Mouse (Mus musculus) bone marrow, adult 2 months (tissue): Measurements from ENCODE around the gene Glrx5.

Experiments used
- CTCF ChIP-seq: fragments of 200-500 bp; IDR thresholded peaks from 2 replicates; pipeline ENCODE4 v1.5.1; 2011; ENCODE audit warnings: low read length, control low read depth; ENCODE audit not compliant: control insufficient read depth, insufficient read depth
- POLR2A ChIP-seq: fragments of 200-500 bp; IDR thresholded peaks from 2 replicates; pipeline ENCODE4 v1.6.1; 2011; ENCODE audit warnings: low read depth, mild to moderate bottlenecking, control low read depth, low read length, borderline replicate concordance; ENCODE audit not compliant: control insufficient read depth

- TF ChIP-seq POLR2A = no peak
- no peak for TF ChIP-seq CTCF
Observed at GRCm38 (mm10) chr12:104997641-104998293, 34.7 kb upstream of the Glrx5 start.
